Mouse (Mus musculus): ENCODE results near the gene Nop53. TPM values are rescaled to one million over a fixed set of nuclear protein-coding genes. Genes with fewer than 3 reads are reported as not detected.

The Nop53 gene
- polyA plus RNA-seq, 1 experiment from 2014 or later: 122 TPM

DNA sequence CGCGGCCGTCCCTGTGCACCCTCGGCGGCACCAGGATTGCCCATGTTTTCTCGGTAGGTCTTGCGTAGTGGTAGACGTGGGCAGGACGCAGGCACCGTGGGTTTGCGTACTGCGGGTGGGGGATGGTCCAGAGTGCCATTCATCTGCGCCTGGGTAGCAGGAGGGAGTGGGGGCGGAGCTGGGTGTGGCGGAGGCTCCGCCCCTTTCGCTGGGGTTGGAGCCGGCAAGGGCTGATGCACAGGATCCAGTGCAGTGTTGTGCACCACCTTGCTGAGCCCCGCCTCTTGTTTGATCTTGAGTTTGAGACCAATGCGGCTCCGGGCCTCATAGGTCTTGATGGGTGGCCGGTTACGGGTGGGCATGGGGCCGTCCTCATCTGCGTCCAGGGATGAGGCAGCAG, 26.4 kb upstream of the Nop53 start:
- no peak overlapping the region for H3K9ac ChIP-seq
- no peak overlapping the region for H3K27ac ChIP-seq (ENCODE audit: poor library complexity, severe bottlenecking)
- no peak overlapping the region for H3K4me3 ChIP-seq
- no peaks in the 10 kb centered on the region for H3K27me3 ChIP-seq (replicated peaks)
- ATAC-seq (ENCODE audit: insufficient number of reproducible peaks, low FRiP score): no peak
- 0 out of 2 replicates have a peak, but pooled peaks cover 2% of the 10 kb centered on the region for H3K4me1 ChIP-seq (replicated peaks)
- no peak overlapping the region for H3K4me2 ChIP-seq
- WGBS: 71% methylated on average over 25 of the region's 25 CpGs
- peaks cover 5% of the 10 kb centered on the region; the same call in 1 of the 2 replicates for H3K9me3 ChIP-seq (replicated peaks)
- H3K36me3 ChIP-seq: peaks cover 70% of the 10 kb centered on the region

DNA sequence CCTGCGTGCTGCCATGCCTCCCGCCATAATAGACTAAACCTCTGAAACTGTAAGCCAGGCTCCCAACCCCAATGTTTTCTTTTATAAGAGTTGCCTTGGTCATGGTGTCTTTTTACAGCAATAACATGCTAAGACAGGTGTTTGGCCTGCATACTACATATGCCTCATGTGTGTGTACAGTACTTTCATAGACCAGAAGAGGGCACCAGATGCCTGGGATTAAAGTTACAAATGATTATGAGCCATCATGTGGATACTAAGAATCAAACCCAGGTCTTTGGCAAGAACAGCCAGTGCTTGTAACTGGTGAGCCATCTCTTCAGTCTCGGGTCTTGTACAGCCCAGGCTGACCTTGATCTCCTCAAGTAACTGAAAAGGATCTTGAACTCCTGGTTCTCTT, 23.8 kb upstream of the Nop53 start:
- Histone ChIP-seq H3K27me3 (replicated peaks) (no peaks in the 10 kb centered on the region), H3K9me3 (replicated peaks) (peaks cover 5% of the 10 kb centered on the region; the same call in 1 of the 2 replicates), H3K4me3 (no peak overlapping the region), H3K27ac (ENCODE audit: poor library complexity, severe bottlenecking) (no peak overlapping the region), H3K4me1 (replicated peaks) (peaks cover 16% of the 10 kb centered on the region; the same call in 1 of the 2 replicates), H3K36me3 (peaks cover 49% of the 10 kb centered on the region), H3K4me2 (no peak overlapping the region), H3K9ac (no peak overlapping the region)
- no peak for ATAC-seq (ENCODE audit: insufficient number of reproducible peaks, low FRiP score)
- WGBS: 71% methylated on average over 3 of the region's 3 CpGs

DNA sequence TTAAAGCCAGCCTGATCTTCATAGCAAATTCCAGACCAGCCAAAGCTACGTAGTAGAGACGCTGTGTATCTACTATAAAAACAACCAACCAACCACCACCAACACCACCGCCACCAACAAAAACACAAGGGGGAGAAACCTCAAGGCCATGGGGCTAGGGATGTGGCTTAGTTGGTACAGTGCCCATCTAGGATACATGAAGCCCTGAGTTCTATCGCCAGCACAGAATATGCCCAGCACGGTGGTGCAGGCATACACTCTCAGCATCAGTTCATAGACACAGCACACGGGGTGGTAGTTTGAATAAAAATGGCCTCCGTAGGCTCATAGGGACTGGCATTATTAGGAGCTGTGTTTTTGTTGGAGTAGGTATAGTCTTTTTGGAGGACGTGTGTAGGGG, 22.4 kb upstream of the Nop53 start:
- Histone ChIP-seq H3K27ac (ENCODE audit: poor library complexity, severe bottlenecking) (no peak overlapping the region), H3K27me3 (replicated peaks) (no peaks in the 10 kb centered on the region), H3K36me3 (peaks cover 35% of the 10 kb centered on the region), H3K4me2 (no peak overlapping the region), H3K9me3 (replicated peaks) (peaks cover 5% of the 10 kb centered on the region; the same call in 1 of the 2 replicates), H3K4me3 (no peak overlapping the region), H3K9ac (no peak overlapping the region), H3K4me1 (replicated peaks) (peaks cover 28% of the 10 kb centered on the region)
- WGBS: 83% methylated on average over 8 of the region's 8 CpGs
- no peak for ATAC-seq (ENCODE audit: insufficient number of reproducible peaks, low FRiP score)

DNA sequence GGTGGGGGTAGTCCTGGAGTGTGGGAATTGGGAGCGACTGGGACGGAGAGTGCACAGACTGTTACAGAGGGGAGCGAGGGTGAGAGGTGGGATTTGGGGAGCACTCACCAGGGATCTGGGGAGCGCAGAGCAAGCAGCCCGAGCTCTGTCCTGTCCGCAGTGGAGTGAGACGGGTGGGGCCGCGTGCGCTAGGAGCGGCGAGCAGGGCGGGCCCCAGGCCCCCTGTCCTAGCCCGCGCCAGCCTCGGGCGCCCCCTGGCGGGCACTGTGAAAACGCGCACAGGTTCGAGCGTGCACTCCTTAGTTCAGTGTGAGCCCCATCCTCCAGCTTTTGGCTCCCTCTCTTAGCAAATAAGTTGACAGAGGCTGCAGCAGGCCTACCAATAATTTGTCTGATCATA, 21.4 kb upstream of the Nop53 start, which contains the start of gene Ehd2:
TSS of gene Ehd2 (minus strand) at position 256 of the 400 bp plus-strand sequence.
- peak; percentile 84 for ATAC-seq (ENCODE audit: insufficient number of reproducible peaks, low FRiP score)
- H3K4me3 ChIP-seq: peak within 1 kb of the TSS; percentile 56
- H3K27ac ChIP-seq (ENCODE audit: poor library complexity, severe bottlenecking): no peak within 1 kb of the TSS
- H3K4me1 ChIP-seq (replicated peaks): peaks cover 38% of the 10 kb centered on the region
- peaks cover 5% of the 10 kb centered on the region; the same call in 1 of the 2 replicates for H3K9me3 ChIP-seq (replicated peaks)
- H3K4me2 ChIP-seq: peak within 1 kb of the TSS; percentile 71
- peaks cover 25% of the 10 kb centered on the region for H3K36me3 ChIP-seq
- H3K9ac ChIP-seq: peak within 1 kb of the TSS; percentile 75
- H3K27me3 ChIP-seq (replicated peaks): no peaks in the 10 kb centered on the region
- under 1% methylated on average over 22 of the region's 22 CpGs for WGBS

DNA sequence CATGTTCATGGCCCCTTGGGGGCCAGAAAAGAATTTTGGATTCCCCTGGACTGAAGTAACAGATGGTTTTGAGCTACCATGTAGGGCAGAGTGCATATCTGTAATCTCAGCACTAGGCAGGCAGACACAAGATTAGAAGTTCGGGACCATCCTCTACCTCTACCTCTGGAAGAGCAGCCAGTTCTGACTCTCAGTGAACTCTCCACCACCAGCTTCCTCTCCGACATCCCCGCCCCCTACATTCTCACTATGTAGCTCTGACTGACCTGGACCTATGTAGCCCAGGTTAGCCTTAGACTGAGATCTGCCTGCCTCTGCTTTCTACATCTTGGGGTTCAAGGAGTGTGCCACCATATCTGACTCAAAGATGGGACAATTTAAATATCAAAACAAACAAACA, 20.6 kb upstream of the Nop53 start:
- Histone ChIP-seq H3K9ac (0 out of 2 replicates have a peak overlapping the region, but pooled peaks have one; percentile 75), H3K36me3 (peaks cover 17% of the 10 kb centered on the region), H3K9me3 (replicated peaks) (peaks cover 5% of the 10 kb centered on the region; the same call in 1 of the 2 replicates), H3K4me2 (peak overlapping the region; percentile 71), H3K27ac (ENCODE audit: poor library complexity, severe bottlenecking) (no peak overlapping the region), H3K27me3 (replicated peaks) (no peaks in the 10 kb centered on the region), H3K4me1 (replicated peaks) (peaks cover 47% of the 10 kb centered on the region), H3K4me3 (peak overlapping the region; percentile 56)
- ATAC-seq (ENCODE audit: insufficient number of reproducible peaks, low FRiP score): no peak
- 49% methylated on average over 3 of the region's 3 CpGs for WGBS

DNA sequence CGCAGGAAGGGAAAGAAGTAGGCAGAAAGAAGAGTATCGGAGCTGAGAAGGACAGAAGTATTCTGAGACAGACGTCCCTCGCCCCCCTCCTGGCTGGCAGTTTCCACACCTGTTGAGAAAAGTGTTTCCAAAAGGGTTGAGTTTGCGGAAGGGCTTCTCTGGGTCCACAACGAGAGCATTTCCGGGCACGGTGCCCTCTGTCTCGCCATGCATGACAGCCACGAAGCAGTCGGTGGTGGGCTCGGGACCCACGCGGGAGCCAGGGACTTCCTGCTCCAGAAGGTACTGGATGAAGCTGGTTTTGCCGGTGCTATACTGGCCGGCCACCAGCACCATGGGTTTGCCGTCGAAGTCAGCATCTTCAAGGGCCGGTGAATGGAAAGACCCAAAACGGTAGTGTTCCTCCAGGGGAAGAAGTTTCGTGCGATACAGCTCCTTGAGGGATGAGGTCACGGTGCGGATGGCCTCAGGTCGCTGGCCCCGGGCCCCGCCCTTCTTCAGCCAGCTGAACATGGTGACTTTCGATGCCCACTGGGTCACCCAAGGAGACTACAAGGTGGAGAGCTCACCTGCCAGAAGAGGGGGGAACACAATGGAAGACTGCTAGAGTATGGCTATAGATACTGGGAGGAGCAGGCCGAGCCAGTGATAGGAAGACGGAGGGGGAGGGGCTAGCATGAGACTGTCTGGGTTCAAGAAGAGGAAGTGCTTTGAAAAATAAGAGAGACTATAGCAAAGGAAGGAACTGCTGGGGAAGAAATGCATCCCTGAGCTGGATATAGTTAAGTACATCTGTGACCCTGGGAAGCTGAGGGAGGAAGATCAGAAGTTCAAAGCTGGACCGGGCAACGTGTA, 18.2 kb upstream of the Nop53 start:
- H3K9ac ChIP-seq: no peak overlapping the region
- H3K36me3 ChIP-seq: peaks cover 7% of the 10 kb centered on the region; the same call in 1 of the 2 replicates
- H3K4me3 ChIP-seq: no peak overlapping the region
- no peaks in the 10 kb centered on the region for H3K9me3 ChIP-seq (replicated peaks)
- no peak for ATAC-seq (ENCODE audit: insufficient number of reproducible peaks, low FRiP score)
- no peaks in the 10 kb centered on the region for H3K27me3 ChIP-seq (replicated peaks)
- H3K27ac ChIP-seq (ENCODE audit: poor library complexity, severe bottlenecking): no peak overlapping the region
- H3K4me1 ChIP-seq (replicated peaks): peaks cover 56% of the 10 kb centered on the region
- peak overlapping the region; percentile 3; the same call in 1 of the 2 replicates for H3K4me2 ChIP-seq
- WGBS: 76% methylated on average over 32 of the region's 32 CpGs

DNA sequence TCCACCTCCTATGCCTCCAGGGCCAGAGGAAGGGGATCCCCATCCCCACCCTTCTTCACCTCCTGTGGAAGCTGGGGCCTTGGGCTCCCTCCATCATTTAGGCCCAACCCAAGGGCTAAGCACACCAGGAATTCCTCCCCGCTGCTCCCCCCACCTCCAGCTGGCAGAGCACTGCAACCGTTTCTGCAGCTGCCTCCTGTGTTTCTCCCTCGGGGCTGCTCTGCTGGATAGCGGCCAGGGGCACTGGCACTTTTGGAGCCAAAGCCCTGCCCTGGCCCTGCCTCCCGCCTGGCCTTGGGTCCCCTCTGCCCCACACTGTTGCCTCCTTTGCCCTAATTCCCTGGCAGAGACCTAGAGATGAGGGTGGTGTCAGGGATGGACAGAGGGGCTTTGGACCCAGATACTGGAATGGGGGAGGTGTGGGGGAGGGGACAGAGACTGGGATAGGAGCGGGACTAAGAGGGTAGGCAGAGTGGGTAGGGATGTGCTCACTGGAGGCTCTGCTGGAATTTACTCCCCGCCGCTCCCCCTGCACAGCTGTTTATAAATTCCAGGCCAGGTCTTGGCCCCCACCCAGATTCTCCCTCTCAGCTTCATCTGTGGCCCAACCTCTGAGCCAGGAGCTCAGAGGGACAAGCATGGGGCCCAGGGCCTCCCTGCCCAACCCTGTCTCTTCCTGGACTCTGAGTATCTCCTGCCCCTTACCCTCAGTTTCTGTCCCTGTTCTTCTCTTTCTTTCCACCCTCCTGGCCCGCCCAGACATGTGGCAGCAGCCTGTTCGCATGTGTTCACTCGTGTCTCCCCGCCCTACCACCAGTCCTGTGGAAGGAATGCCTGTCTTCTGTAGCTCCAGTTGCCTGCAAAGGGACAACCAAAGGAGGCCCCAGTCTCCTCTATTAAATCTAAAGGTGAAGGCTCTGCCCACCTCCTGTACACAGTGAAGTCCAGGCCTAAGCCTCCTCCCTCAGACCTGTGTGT, 16.7 kb upstream of the Nop53 start:
- Histone ChIP-seq H3K27me3 (replicated peaks) (no peaks in the 10 kb centered on the region), H3K4me3 (peak overlapping the region; percentile 15), H3K4me2 (peak overlapping the region; percentile 43), H3K27ac (ENCODE audit: poor library complexity, severe bottlenecking) (peak overlapping the region; percentile 74), H3K9me3 (replicated peaks) (no peaks in the 10 kb centered on the region), H3K4me1 (replicated peaks) (peaks cover 56% of the 10 kb centered on the region), H3K9ac (peak overlapping the region; percentile 46), H3K36me3 (peaks cover 12% of the 10 kb centered on the region)
- peak; percentile 58 for ATAC-seq (ENCODE audit: insufficient number of reproducible peaks, low FRiP score)
- WGBS: 25% methylated on average over 12 of the region's 12 CpGs

GRCm38 (mm10) chr7:15961798-15962197, 15.9 kb upstream of the Nop53 start:
- Histone ChIP-seq H3K36me3 (peaks cover 20% of the 10 kb centered on the region), H3K27ac (ENCODE audit: poor library complexity, severe bottlenecking) (peak overlapping the region; percentile 74), H3K4me3 (no peak overlapping the region), H3K4me2 (no peak overlapping the region; the same call in 1 of the 2 replicates), H3K9ac (0 out of 2 replicates have a peak overlapping the region, but pooled peaks have one; percentile 0), H3K9me3 (replicated peaks) (no peaks in the 10 kb centered on the region), H3K27me3 (replicated peaks) (no peaks in the 10 kb centered on the region), H3K4me1 (replicated peaks) (peaks cover 52% of the 10 kb centered on the region)
- 85% methylated on average over 7 of the region's 7 CpGs for WGBS
- no peak for ATAC-seq (ENCODE audit: insufficient number of reproducible peaks, low FRiP score)

GRCm38 (mm10) chr7:15961239-15961638, 15.4 kb upstream of the Nop53 start:
- Histone ChIP-seq H3K4me2 (no peak overlapping the region), H3K27ac (ENCODE audit: poor library complexity, severe bottlenecking) (peak overlapping the region; percentile 74; the same call in 1 of the 2 replicates), H3K9me3 (replicated peaks) (no peaks in the 10 kb centered on the region), H3K27me3 (replicated peaks) (no peaks in the 10 kb centered on the region), H3K36me3 (peaks cover 25% of the 10 kb centered on the region), H3K4me3 (no peak overlapping the region), H3K9ac (0 out of 2 replicates have a peak overlapping the region, but pooled peaks have one; percentile 0), H3K4me1 (replicated peaks) (peaks cover 55% of the 10 kb centered on the region)
- no peak for ATAC-seq (ENCODE audit: insufficient number of reproducible peaks, low FRiP score)
- WGBS: 47% methylated on average over 4 of the region's 4 CpGs

DNA sequence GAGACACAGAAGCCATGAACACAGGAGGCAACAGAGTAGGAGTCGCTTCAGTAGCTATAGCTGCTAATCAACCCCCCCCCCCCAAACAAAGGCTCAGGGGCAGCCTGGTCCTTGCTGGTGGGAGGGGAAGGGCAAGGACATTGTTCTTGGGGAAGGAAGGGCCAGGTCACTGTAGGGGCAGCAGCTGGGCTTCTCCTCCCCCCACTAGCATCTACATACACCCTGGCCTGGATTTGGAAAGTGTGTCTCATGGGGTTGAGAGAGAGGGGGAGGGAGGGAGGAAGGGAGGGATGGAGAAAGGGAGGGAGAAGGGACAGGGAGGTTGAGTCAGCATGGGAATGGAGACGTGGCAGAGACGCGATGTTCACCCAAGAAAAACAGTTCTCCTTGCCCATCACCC, 14.8 kb upstream of the Nop53 start:
- Histone ChIP-seq H3K9me3 (replicated peaks) (no peaks in the 10 kb centered on the region), H3K27me3 (replicated peaks) (no peaks in the 10 kb centered on the region), H3K4me1 (replicated peaks) (peaks cover 55% of the 10 kb centered on the region), H3K27ac (ENCODE audit: poor library complexity, severe bottlenecking) (no peak overlapping the region), H3K36me3 (peaks cover 25% of the 10 kb centered on the region), H3K9ac (no peak overlapping the region), H3K4me3 (no peak overlapping the region), H3K4me2 (no peak overlapping the region)
- WGBS: 60% methylated on average over 4 of the region's 4 CpGs
- no peak for ATAC-seq (ENCODE audit: insufficient number of reproducible peaks, low FRiP score)
